Mouse (Mus musculus) NIH3T3 (cell line): ENCODE measurements around the gene Zswim7.
A peak's percentile ranks its signal among the peaks of the same experiment; 100 is the strongest.
"Not testable (repeated sequence)": the region's sequence is repeated elsewhere in the genome, so short reads cannot be mapped to it uniquely, and the experiment has no call there.

Experiments used
- DNase-seq: peaks from one replicate; pipeline ENCODE4 v3.0.0-alpha.2; 2012; ENCODE audit warnings: low read depth

The Zswim7 gene

DNA sequence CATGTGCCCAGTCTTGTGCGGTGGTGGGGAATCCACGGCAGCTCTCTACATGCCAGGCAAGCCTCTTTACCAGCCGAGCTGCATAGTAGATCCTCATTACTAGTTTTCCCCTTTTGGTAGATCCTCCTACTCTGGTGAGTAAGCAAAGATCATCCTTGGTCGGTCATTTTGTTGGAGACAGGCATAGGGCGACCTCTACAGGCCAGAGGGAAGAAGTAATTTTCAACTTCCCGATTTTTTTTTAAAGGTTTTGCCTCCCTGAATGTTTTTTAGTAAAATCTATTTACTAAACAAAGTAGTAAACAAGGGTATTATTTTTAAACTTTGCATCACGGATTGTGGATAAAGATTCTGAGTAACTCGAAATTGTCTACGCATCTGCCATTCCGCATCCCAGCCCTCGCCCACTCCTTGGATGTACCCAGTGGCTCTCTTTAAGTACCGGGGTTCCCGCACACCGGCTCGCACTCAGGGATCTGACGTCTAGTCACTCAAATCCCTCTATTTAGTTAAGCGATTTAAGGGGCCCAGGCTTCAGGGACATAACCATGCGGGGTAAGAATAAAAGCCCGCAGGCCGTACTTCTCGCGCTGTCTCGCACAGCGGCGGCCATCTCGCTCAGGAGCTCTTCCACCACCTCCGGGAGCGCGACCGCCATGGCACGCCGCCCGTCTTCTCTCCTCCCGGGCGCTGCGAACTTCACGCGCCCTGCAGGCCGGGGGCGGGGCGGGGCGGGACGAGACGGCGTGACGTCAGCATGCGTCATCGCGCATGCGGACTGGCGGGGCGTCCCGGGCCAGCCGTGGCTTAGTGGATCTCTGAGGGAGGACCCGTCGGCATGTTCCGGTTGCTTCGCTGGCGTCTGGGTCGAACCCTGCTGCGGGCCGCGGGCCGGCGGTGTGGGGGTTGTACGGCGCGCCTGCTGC is at the start of gene Zswim7, which contains the start of gene Ttc19:
Gene Zswim7, minus strand, starts transcription at position 701 of the 926 bp plus-strand sequence.
Gene Ttc19, plus strand, starts transcription at position 799 of the 926 bp plus-strand sequence.
- DNase-seq: peak; percentile 99

DNA sequence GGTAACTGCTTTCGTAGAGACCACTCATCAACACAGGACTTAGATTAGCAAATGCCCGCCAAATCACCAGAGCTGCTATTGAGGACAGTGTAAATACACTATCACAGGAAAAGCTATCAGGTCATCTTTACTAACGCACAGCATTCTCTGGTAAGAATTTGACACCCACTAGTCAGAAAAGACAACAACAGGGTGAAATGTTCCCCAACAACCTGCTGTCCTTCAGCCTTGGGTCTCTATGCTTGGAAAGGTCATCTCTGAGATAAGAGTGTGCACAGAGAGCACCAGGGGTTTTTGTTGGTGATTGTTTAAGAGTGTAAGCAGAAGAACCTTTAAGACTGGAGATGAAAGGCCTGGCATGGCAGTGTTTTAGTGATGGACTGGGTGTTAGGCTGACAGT is 42.5 kb upstream of the Zswim7 start:
- DNase-seq: no peak

GRCm38 (mm10) chr11:62320097-62320496 is 38.9 kb upstream of the Zswim7 start:
- DNase-seq: no peak

DNA sequence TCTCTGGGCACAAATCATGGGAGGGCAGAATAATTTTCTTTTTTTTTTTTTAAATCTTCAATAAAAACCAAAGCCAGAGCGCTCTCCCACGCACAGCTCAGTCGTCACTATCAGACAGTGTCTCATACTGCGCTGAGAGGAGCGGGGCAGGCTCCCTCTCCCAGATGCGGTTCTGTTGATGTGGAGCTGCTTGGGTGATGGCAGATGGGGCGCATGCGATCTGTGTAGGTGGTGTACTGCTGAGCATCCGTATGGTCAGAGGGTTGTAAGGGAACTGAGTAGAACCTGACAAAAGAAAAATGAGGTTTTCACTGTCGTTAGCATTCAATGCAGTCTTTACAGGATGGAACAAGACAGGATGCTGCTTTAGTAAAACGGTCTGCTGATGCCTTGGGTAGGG is 36.6 kb upstream of the Zswim7 start:
- no peak for DNase-seq

- DNase-seq: no peak
Observed at GRCm38 (mm10) chr11:62314984-62315383, 33.8 kb upstream of the Zswim7 start.

DNA sequence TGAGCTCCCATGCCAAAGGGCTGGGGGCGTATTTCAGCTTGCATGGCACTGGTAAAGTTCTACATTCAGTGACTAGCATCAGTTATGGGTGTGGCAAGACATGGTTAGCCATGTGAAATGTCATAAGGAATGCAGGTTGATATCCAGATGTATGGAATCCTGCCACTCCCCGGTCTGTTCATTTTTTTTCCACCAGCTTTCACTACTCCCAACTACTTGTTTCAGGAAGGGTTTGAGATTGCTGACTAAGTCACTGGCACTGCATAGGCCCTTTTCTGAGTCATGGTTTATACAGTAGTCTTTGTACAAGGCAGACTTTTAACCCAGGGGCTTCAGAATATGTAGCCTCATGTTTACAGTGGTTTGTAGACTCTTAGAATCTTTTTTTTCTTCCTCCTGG is 28.1 kb upstream of the Zswim7 start:
- DNase-seq: peak; percentile 67

GRCm38 (mm10) chr11:62305866-62306265 is 24.7 kb upstream of the Zswim7 start:
- peak; percentile 87 for DNase-seq

- no peak for DNase-seq
Observed at GRCm38 (mm10) chr11:62298883-62299282, 17.7 kb upstream of the Zswim7 start.

DNA sequence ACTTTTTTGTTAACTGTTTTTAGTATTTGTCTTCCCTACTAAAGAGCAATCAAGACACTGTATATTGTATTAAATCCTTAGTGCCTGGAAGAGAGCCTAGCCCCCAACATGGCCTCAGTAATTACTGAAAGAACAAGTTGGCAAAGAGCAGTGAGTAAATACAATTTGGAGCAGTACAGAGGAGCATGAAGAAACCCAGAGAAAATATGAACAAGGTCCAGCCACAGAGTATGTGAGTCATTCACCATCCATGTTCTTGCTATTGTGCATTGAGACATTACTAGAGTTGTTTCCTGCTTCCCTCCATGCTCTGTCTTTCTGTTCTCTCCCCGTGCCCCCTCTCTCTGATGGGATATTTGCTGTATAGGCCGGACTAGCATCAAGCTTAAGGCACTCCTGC is 12.9 kb upstream of the Zswim7 start:
- DNase-seq: peak; percentile 74

DNA sequence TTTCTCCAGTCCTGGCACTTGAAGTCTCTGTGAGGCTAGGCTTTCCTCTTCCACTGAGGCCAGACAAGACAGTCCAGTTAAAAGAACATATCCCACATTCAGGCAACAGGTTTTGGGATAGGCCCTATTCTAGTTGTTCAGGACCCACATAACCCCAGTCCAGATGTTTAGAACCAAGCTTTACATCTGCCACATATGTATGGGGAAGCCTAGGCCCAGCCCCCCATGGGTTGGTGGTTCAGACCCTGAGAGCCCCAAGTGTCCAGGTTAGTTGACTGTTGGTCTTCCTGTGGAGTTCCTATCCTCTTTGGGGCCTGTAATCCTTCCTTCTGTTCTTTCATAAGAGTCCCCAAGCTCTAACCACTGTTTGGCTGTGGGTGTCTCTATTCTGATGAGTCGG is 6.5 kb upstream of the Zswim7 start:
- DNase-seq: no peak

- DNase-seq: no peak
Observed at GRCm38 (mm10) chr11:62285020-62285419, 3.8 kb upstream of the Zswim7 start.

- DNase-seq: not testable (repeated sequence)
Observed at GRCm38 (mm10) chr11:62284020-62284419, 2.8 kb upstream of the Zswim7 start.

DNA sequence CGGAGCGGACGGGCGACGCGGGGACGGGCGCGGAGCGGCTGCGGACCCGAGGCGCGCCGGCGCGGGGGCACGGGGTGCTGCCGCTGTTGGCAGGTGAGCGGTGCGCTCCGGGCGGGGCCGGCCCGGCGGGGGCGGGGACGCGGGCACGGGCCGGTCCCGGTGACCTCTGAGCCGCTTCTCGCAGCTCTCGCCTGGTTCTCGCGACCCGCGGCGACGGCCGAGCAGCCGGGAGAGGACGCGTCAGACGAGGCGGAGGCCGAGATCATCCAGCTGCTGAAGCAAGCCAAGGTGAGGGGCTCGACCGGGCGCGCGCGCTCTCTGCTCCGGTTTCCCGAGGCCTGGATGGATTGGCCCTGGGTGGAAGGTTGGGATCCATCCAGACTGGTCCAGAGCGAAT is 424 bp upstream of the Zswim7 start:
- DNase-seq: peak; percentile 67

DNA sequence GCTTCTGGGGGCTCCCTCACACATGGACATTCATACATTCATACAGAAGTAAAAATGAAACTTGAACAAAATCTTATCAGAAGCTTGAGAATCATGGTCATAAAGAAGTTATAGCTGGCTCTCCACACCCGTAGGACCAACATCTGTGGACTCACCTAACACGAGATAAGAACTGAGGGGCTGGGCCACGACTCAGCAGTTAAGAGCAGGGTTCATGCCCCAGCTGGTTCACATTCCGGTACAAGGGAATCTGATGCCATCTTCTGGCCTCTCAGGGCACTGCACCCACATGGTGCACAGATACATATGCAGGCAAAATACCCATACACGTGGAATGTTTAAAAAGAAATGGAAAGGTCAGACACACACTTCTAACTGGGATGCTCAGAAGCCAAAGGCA is 3.1 kb downstream of the Zswim7 start:
- DNase-seq: peak; percentile 86

- no peak for DNase-seq
Observed at GRCm38 (mm10) chr11:62277086-62277485, 4.1 kb downstream of the Zswim7 start.

- no peak for DNase-seq
Observed at GRCm38 (mm10) chr11:62270851-62271250, 10.3 kb downstream of the Zswim7 start.

DNA sequence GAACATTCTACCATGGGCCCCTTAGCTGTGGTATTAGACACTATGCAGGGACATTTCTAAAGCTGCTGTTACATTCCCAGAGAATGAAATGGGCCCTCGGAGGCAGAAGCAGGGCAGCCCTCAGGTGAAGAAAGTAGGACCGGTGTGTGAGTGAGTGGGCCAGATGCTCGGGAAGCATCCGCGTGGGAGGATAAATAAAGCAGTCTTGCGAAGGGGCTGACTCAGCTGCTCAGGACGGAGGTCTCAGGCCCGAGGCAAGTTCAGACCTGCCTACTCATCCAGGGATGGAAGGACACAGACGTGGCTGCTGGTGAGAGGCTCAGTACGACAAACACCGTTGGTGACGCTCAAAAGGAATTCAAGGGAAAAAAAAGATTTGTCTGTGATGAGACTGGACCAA is 12.1 kb downstream of the Zswim7 start:
- no peak for DNase-seq

- peak; percentile 17 for DNase-seq
Observed at GRCm38 (mm10) chr11:62268381-62268780, 12.8 kb downstream of the Zswim7 start.

- no peak for DNase-seq
Observed at GRCm38 (mm10) chr11:62266466-62267214, 14.5 kb downstream of the Zswim7 start.

DNA sequence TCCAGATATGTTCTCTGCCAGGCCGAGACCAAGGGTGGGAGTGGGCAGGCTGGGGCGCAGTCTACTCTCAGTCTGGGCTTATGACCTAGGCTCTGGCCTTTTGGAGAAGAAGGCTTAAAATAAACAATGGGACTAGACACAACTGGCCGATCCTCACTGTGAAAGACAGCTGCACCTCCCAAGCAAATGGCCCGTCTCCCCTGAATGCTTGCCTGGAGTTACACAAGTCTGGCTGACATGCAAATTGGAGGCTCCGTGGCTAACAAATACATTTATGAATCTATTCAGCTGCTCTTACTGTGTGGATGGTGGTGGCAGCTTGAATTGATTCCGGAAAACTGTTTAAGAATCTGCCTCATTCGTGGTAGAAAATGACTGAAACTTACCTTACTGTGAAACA is 15.5 kb downstream of the Zswim7 start:
- no peak for DNase-seq

- no peak for DNase-seq
Observed at GRCm38 (mm10) chr11:62264018-62264417, 17.2 kb downstream of the Zswim7 start.

DNA sequence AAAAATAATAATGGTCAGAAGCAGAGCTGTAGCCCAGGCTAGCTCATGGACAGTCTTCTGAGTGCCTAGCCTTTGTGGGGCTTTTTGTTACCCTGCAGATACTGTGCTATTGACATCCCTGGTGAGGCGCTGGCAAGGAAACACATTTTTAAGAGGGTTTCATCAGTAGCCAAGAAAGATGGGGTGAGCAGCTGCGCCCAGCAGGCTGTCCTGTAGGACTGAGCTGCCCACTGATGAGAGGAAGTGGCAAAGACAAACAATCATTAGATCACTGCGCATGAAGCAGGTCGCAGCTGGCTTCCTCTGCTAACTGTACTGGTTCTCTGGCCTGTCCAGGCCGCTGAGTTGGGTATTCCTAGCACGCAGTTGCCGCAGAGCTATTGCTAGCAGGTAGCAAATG is 17.6 kb downstream of the Zswim7 start:
- DNase-seq: no peak

DNA sequence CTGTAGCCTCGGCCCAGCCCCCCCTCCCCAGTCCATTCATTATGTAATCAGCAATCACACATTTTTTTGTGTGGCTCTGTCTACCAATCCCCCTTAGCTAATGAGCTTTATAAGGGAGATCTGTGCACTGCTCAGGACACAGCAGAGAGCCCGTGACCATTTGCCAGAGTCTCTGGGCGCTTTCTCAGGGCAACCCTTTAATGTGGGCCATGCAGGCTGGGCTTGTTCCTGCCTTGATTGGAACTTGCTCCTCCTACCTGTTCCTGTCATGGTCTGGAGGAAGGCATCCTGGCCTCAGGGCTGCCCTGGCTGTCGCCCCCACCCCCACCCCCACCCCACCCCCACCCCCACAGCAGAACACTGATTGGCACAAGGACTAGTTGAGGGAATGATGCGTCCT is 22.0 kb downstream of the Zswim7 start:
- no peak for DNase-seq
